Mouse (Mus musculus): Measurements from ENCODE around the gene Slc22a17.

Gene Slc22a17

GRCm38 (mm10) chr14:54939434-54940175 is 26.7 kb upstream of the Slc22a17 start:
- in situ Hi-C loops (cut with MboI), result no loop called here

GRCm38 (mm10) chr14:54938431-54939219 is 25.7 kb upstream of the Slc22a17 start:
- in situ Hi-C loops (cut with MboI), result no loop called here

GRCm38 (mm10) chr14:54937361-54938182 is 24.6 kb upstream of the Slc22a17 start:
- in situ Hi-C loops (cut with MboI), result no loop called here

- in situ Hi-C loops (cut with MboI), result no loop called here
Observed at GRCm38 (mm10) chr14:54936831-54937160, 23.9 kb upstream of the Slc22a17 start.

GRCm38 (mm10) chr14:54935904-54936830 is 23.2 kb upstream of the Slc22a17 start, which contains the start of gene Cmtm5:
Gene Cmtm5, plus strand, starts transcription at chr14:54936261.
- in situ Hi-C loops (cut with MboI), result no loop called here

GRCm38 (mm10) chr14:54932645-54933150 is 19.8 kb upstream of the Slc22a17 start, which contains the start of gene Il25:
Gene Il25, plus strand, starts transcription at chr14:54932695.
- in situ Hi-C loops (cut with MboI), result no loop called here

GRCm38 (mm10) chr14:54930431-54930830 is 17.5 kb upstream of the Slc22a17 start:
- in situ Hi-C loops (cut with MboI), result no loop called here

GRCm38 (mm10) chr14:54929801-54930200 is 16.9 kb upstream of the Slc22a17 start:
- in situ Hi-C loops (cut with MboI), result no loop called here

- in situ Hi-C loops (cut with MboI), result no loop called here
Observed at GRCm38 (mm10) chr14:54927296-54927695, 14.4 kb upstream of the Slc22a17 start.

GRCm38 (mm10) chr14:54926401-54927158 is 13.6 kb upstream of the Slc22a17 start:
- in situ Hi-C loops (cut with MboI), result no loop called here

GRCm38 (mm10) chr14:54925349-54926342 is 12.7 kb upstream of the Slc22a17 start, which contains the start of gene Efs:
Gene Efs, minus strand, starts transcription at chr14:54926126.
- in situ Hi-C loops (cut with MboI), result no loop called here

GRCm38 (mm10) chr14:54924641-54925348 is 11.9 kb upstream of the Slc22a17 start:
- in situ Hi-C loops (cut with MboI), result no loop called here

GRCm38 (mm10) chr14:54920076-54920685 is 7.2 kb upstream of the Slc22a17 start:
- in situ Hi-C loops (cut with MboI), result no loop called here

GRCm38 (mm10) chr14:54913343-54913742 is 411 bp upstream of the Slc22a17 start:
- in situ Hi-C loops (cut with MboI), result no loop called here

- in situ Hi-C loops (cut with MboI), result no loop called here
Observed at GRCm38 (mm10) chr14:54912109-54912850, 652 bp downstream of the Slc22a17 start.

GRCm38 (mm10) chr14:54908682-54909081 is 4.2 kb downstream of the Slc22a17 start:
- in situ Hi-C loops (cut with MboI), result loop anchor here (10.0 kb wide), 1 partner anchor 106 kb away; the partner anchor contains the start of gene Ngdn

- in situ Hi-C loops (cut with MboI), result loop anchor here (10.0 kb wide), 1 partner anchor 111 kb away; the partner anchor contains the start of gene Ngdn
Observed at GRCm38 (mm10) chr14:54903641-54904040, 9.3 kb downstream of the Slc22a17 start.

All from mature B cell (primary cell).